Mouse (Mus musculus) hindbrain, postnatal 0 days (tissue): ENCODE results near the gene Slc22a13. TPM values are rescaled to one million over a fixed set of nuclear protein-coding genes. Genes with fewer than 3 reads are reported as not detected.

Experiments
- ATAC-seq: fragments of 200-750 bp; cut with Nextera tagmentation; 2 replicates; pipeline ENCODE4 v1.8.0; 2017; ENCODE audit warnings: mild to moderate bottlenecking, moderate TSS enrichment, moderate library complexity
- DNase-seq: peaks from one replicate; pipeline ENCODE4 v3.0.0-alpha.2; 2015; ENCODE audit warnings: low spot score
- H3K27ac ChIP-seq: fragments of 300-500 bp; sonication (generic); 2 replicates; pipeline ENCODE4 v1.5.1; 2014; ENCODE audit warnings: mild to moderate bottlenecking
- H3K27me3 ChIP-seq: fragments of 300-500 bp; sonication (generic); 2 replicates; pipeline ENCODE4 v1.6.1; 2014; ENCODE audit warnings: low read length, mixed read lengths; ENCODE audit not compliant: insufficient read depth
- H3K36me3 ChIP-seq: fragments of 300-500 bp; sonication (generic); 2 replicates; pipeline ENCODE4 v1.6.1; 2014; ENCODE audit warnings: low read length, mixed read lengths; ENCODE audit not compliant: insufficient read depth
- H3K4me1 ChIP-seq: fragments of 300-500 bp; sonication (generic); 2 replicates; pipeline ENCODE4 v1.6.1; 2014; ENCODE audit warnings: antibody characterized with exemption, low read length, mixed read lengths; ENCODE audit not compliant: insufficient read depth
- H3K4me2 ChIP-seq: fragments of 300-500 bp; sonication (generic); 2 replicates; pipeline ENCODE4 v1.6.1; 2014; ENCODE audit warnings: low read depth, mild to moderate bottlenecking, low read length, moderate library complexity, mixed read lengths
- H3K4me3 ChIP-seq: fragments of 300-500 bp; sonication (generic); 2 replicates; pipeline ENCODE4 v1.5.1; 2014; ENCODE audit warnings: low read length
- H3K9ac ChIP-seq: fragments of 300-500 bp; sonication (generic); replicated peaks from 2 replicates; pipeline ENCODE4 v1.6.1; 2014; ENCODE audit warnings: mild to moderate bottlenecking, low read length, moderate library complexity, mixed read lengths
- H3K9me3 ChIP-seq: fragments of 300-500 bp; sonication (generic); 2 replicates; pipeline ENCODE4 v1.6.1; 2016; ENCODE audit warnings: low read length, mixed read lengths
- CTCF ChIP-seq: IDR thresholded peaks from 2 replicates; pipeline ENCODE4 v1.5.1; 2016; ENCODE audit warnings: antibody characterized with exemption, control low read depth, low read depth
- WGBS: fragments of 180-500 bp; shearing (Covaris S2); extraction: QIAGEN DNeasy Blood & Tissue Kit; methylation state at CpG from one replicate; pipeline ENCODE4 v1.1.7; 2014; 5-methylcytosine and 5-hydroxymethylcytosine counted together
- polyA plus RNA-seq: library from polyadenylated mRNA; unstranded; fragments of >200 nt; fragmentation: Nextera tagmentation; extraction: Ambion mirVana; gene quantifications from 2 replicates; pipeline ENCODE4 v1.2.1, GENCODE M21; 2015
- total RNA-seq: library from RNA; depleted of rRNA; stranded (reverse); fragments of >200 nt; gene quantifications from 2 replicates; pipeline ENCODE4 v1.2.3, GENCODE M21; 2014

The Slc22a13 gene
- total and polyA plus RNA-seq, 2 experiments from 2014 or later = not detected

DNA sequence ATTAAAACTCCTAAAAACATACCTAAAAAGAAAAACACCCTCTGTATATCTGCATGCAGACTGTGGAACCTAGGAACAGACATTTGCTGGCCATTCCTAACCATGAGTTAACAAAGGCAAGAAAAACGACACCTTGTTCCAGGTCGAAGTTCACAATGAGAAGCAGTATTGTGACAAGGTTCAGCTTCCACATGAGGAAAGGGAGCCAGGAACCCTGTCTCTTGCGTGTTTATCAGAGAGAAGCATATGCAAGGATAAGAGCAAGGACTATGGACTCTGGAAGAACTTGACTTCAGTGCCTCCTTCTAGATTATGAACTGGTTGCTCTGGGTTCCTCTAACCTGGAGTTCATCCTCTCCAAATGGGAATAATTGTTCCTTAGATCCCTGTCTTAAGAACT, 35.1 kb upstream of the Slc22a13 start:
- TF ChIP-seq CTCF = no peak
- WGBS = 93% methylated on average over 3 of the region's 3 CpGs
- no peak for DNase-seq
- H3K9me3 ChIP-seq = no peaks in the 10 kb centered on the region
- no peak overlapping the region for H3K9ac ChIP-seq
- no peak overlapping the region for H3K4me3 ChIP-seq
- no peak overlapping the region for H3K27ac ChIP-seq
- no peak overlapping the region for H3K4me2 ChIP-seq
- H3K27me3 ChIP-seq = no peaks in the 10 kb centered on the region
- no peak for ATAC-seq
- H3K36me3 ChIP-seq = peaks cover 32% of the 10 kb centered on the region; the same call in 1 of the 2 replicates
- no peaks in the 10 kb centered on the region for H3K4me1 ChIP-seq

DNA sequence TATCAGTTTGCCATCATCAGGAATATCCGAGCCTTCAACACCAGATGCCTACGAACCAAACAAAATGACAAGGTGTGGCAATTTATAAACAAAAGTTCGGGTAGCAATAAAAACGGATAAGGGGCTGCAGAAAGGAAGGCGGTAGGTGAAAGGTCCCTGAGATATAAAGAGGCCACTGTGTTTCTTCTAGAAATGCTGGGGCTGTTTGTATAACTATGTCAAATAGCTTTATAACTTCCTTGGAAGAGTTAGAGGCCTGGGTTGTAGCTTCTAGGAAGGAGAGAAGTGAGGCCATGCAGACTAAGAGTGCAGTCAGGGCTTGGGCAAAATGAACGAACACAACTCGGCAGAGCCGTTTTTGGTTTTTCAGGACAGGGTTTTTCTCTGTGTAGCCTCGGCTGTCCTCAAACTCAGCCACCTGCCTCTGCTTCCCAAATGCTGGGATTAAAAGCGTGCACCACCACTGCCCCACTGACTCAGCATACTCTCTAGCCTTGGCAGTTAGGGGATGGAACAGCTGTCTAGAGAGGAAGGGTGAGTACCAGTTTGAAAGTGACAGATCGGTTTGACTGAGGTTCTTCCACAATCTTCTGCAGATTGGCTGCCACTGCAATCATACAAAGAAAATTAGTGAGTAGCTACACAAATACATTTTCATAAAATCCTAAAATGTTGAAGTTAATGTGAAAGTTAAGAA, 32.4 kb upstream of the Slc22a13 start:
- Histone ChIP-seq H3K4me2 (no peak overlapping the region), H3K27me3 (no peaks in the 10 kb centered on the region), H3K27ac (no peak overlapping the region), H3K9ac (no peak overlapping the region), H3K4me1 (no peaks in the 10 kb centered on the region), H3K4me3 (no peak overlapping the region), H3K36me3 (peaks cover 36% of the 10 kb centered on the region; the same call in 1 of the 2 replicates), H3K9me3 (no peaks in the 10 kb centered on the region)
- WGBS = 90% methylated on average over 11 of the region's 11 CpGs
- no peak for TF ChIP-seq CTCF
- ATAC-seq (no peak), DNase-seq (no peak)

DNA sequence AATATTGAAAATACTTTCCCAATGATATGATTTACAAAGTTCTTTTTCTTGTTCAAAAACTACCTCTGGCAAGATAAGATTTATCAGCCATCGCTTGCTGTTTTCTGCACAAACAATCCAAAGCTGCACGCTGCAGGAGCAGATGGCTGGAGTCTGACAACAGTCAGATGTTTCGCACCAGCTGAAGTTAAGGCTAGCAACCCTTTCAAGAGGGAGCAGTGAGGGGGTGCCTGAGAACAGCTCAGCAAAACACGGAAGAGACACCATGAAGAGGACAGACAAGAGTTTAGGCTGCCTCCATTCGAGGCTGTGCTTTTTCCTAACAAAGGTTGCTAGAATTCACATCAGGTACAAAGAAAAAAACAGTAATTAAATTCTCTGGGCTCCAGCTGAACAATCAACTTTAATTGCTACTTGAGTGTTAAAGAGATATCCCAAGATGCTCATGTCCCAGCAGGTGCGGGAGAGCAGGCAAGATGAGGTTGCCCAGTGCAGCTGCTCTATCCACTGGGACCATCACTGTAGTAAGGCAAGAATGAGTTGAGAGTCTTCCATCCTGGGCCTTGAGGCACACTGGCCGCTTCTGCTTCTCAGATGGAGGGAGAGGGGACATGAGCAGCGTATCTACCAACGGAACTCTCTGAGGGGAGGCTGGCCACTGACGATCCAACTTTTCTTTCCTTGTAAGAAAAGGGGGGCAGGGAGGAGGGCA, 31.5 kb upstream of the Slc22a13 start:
- Histone ChIP-seq H3K4me2 (no peak overlapping the region), H3K27me3 (no peaks in the 10 kb centered on the region), H3K36me3 (peaks cover 36% of the 10 kb centered on the region; the same call in 1 of the 2 replicates), H3K9ac (no peak overlapping the region), H3K9me3 (no peaks in the 10 kb centered on the region), H3K4me1 (no peaks in the 10 kb centered on the region), H3K4me3 (no peak overlapping the region), H3K27ac (no peak overlapping the region)
- TF ChIP-seq CTCF = no peak
- 79% methylated on average over 10 of the region's 10 CpGs for WGBS
- no peak for ATAC-seq
- no peak for DNase-seq

GRCm38 (mm10) chr9:119239274-119239673, 30.4 kb upstream of the Slc22a13 start:
- Histone ChIP-seq H3K4me3 (no peak overlapping the region), H3K9me3 (no peaks in the 10 kb centered on the region), H3K27me3 (no peaks in the 10 kb centered on the region), H3K36me3 (peaks cover 36% of the 10 kb centered on the region; the same call in 1 of the 2 replicates), H3K9ac (no peak overlapping the region), H3K4me2 (no peak overlapping the region), H3K27ac (no peak overlapping the region), H3K4me1 (no peaks in the 10 kb centered on the region)
- ATAC-seq (no peak), DNase-seq (no peak)
- WGBS = 98% methylated on average over 3 of the region's 3 CpGs
- no peak for TF ChIP-seq CTCF

- no peaks in the 10 kb centered on the region for H3K4me1 ChIP-seq
- H3K27me3 ChIP-seq = no peaks in the 10 kb centered on the region
- no peak overlapping the region for H3K4me3 ChIP-seq
- H3K36me3 ChIP-seq = peaks cover 36% of the 10 kb centered on the region; the same call in 1 of the 2 replicates
- no peak overlapping the region for H3K4me2 ChIP-seq
- H3K9me3 ChIP-seq = no peaks in the 10 kb centered on the region
- no peak overlapping the region for H3K9ac ChIP-seq
- ATAC-seq = no peak
- WGBS = 92% methylated on average over 4 of the region's 4 CpGs
- DNase-seq = no peak
- H3K27ac ChIP-seq = no peak overlapping the region
- TF ChIP-seq CTCF = no peak
Measured at GRCm38 (mm10) chr9:119238796-119239195, 29.9 kb upstream of the Slc22a13 start.

- WGBS = 93% methylated on average over 7 of the region's 7 CpGs
- ATAC-seq = no peak
- no peak for DNase-seq
Measured at GRCm38 (mm10) chr9:119231552-119231951, 22.7 kb upstream of the Slc22a13 start.

GRCm38 (mm10) chr9:119230829-119231228, 21.9 kb upstream of the Slc22a13 start:
- WGBS = 97% methylated on average over 2 of the region's 2 CpGs
- Histone ChIP-seq H3K4me1 (no peaks in the 10 kb centered on the region), H3K36me3 (0 out of 2 replicates have a peak, but pooled peaks cover 5% of the 10 kb centered on the region), H3K27ac (no peak overlapping the region), H3K4me3 (no peak overlapping the region), H3K9me3 (no peaks in the 10 kb centered on the region), H3K4me2 (no peak overlapping the region), H3K27me3 (no peaks in the 10 kb centered on the region), H3K9ac (no peak overlapping the region)
- DNase-seq (no peak), ATAC-seq (no peak)
- TF ChIP-seq CTCF = no peak

More at GRCm38 (mm10) chr9:119231552-119231951, 22.7 kb upstream of the Slc22a13 start:
- Histone ChIP-seq H3K9ac (no peak overlapping the region), H3K27ac (no peak overlapping the region), H3K9me3 (no peaks in the 10 kb centered on the region), H3K4me3 (no peak overlapping the region), H3K4me2 (no peak overlapping the region), H3K4me1 (no peaks in the 10 kb centered on the region), H3K27me3 (no peaks in the 10 kb centered on the region), H3K36me3 (0 out of 2 replicates have a peak, but pooled peaks cover 5% of the 10 kb centered on the region)
- no peak for TF ChIP-seq CTCF
